Mouse (Mus musculus) retina, adult 2 months (tissue): ENCODE data around the gene Ttn.

Source experiments
- DNase-seq: peaks from one replicate; pipeline ENCODE4 v3.0.0-alpha.2; 2012; ENCODE audit warnings: low read depth, low spot score

Ttn gene

GRCm38 (mm10) chr2:76708512-76708911 lies 273.8 kb downstream of the Ttn start:
- DNase-seq, result no peak

GRCm38 (mm10) chr2:76705655-76706054 lies 276.7 kb downstream of the Ttn start:
- DNase-seq, result no peak

- no peak for DNase-seq
Observed at GRCm38 (mm10) chr2:76702751-76703150, 279.6 kb downstream of the Ttn start.

GRCm38 (mm10) chr2:76702188-76702587 lies 280.2 kb downstream of the Ttn start:
- no peak for DNase-seq

GRCm38 (mm10) chr2:76695290-76695689 lies 287.1 kb downstream of the Ttn start:
- DNase-seq, result no peak

- no peak for DNase-seq
Observed at GRCm38 (mm10) chr2:76693765-76694164, 288.6 kb downstream of the Ttn start.

- DNase-seq, result no peak
Observed at GRCm38 (mm10) chr2:76690436-76691204, 291.7 kb downstream of the Ttn start.

GRCm38 (mm10) chr2:76688162-76688561 lies 294.2 kb downstream of the Ttn start:
- DNase-seq, result no peak

- DNase-seq, result no peak
Observed at GRCm38 (mm10) chr2:76687608-76688007, 294.7 kb downstream of the Ttn start.

GRCm38 (mm10) chr2:76686986-76687385 lies 295.4 kb downstream of the Ttn start:
- DNase-seq, result no peak

GRCm38 (mm10) chr2:76682301-76682700 lies 300.0 kb downstream of the Ttn start:
- no peak for DNase-seq

- no peak for DNase-seq
Observed at GRCm38 (mm10) chr2:76676401-76677226, 305.7 kb downstream of the Ttn start.

GRCm38 (mm10) chr2:76675949-76676348 lies 306.4 kb downstream of the Ttn start:
- no peak for DNase-seq

- no peak for DNase-seq
Observed at GRCm38 (mm10) chr2:76675451-76675850, 306.9 kb downstream of the Ttn start.

GRCm38 (mm10) chr2:76674725-76675427 lies 307.5 kb downstream of the Ttn start, which contains the start of gene Plekha3:
Gene Plekha3 (plus strand): TSS chr2:76675281.
- DNase-seq, result peak; percentile 68

GRCm38 (mm10) chr2:76673472-76674081 lies 308.8 kb downstream of the Ttn start:
- DNase-seq, result no peak

GRCm38 (mm10) chr2:76672966-76673392 lies 309.4 kb downstream of the Ttn start, which contains the start of gene Fkbp7:
Gene Fkbp7 (minus strand): TSS chr2:76673116.
- DNase-seq, result peak; percentile 82

- no peak for DNase-seq
Observed at GRCm38 (mm10) chr2:76672134-76672745, 310.1 kb downstream of the Ttn start.

GRCm38 (mm10) chr2:76671641-76672040 lies 310.7 kb downstream of the Ttn start:
- no peak for DNase-seq

GRCm38 (mm10) chr2:76667200-76667599 lies 315.1 kb downstream of the Ttn start:
- no peak for DNase-seq

- DNase-seq, result no peak
Observed at GRCm38 (mm10) chr2:76665531-76665930, 316.8 kb downstream of the Ttn start.
